Mouse (Mus musculus) cortical plate, adult 2 months (tissue): ENCODE measurements around the gene Nfkbil1.

Experiments
- CTCF ChIP-seq: fragments of 200-500 bp; IDR thresholded peaks from 2 replicates; pipeline ENCODE4 v1.5.1; 2011; ENCODE audit warnings: mild to moderate bottlenecking, control low read depth, low read length; ENCODE audit not compliant: insufficient read depth; ENCODE audit errors: extremely low read depth
- POLR2A ChIP-seq: fragments of 200-500 bp; IDR thresholded peaks from 2 replicates; pipeline ENCODE4 v1.6.1; 2011; ENCODE audit warnings: mild to moderate bottlenecking, low read length, control low read depth; ENCODE audit not compliant: insufficient read depth; ENCODE audit errors: extremely low read depth

DNA sequence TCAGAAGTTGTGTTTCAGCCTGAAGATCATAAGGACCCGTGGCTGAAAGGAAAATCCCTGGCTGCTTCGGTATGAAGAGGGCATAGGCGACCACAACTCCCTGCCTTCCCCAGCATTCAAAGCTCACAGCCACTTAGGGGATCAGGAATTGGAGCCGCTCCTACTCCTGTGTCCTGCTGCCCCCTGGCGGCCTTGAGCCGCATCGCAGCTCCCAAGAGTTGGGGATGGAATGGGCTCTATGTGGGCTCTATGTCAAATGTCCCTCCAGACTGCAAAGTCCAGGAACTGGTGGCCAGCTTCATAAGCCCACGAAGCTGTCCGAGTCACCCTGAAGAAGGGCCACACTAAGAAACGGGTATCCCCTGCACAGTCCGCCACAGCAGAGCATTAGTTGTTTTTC, 39.2 kb upstream of the Nfkbil1 start:
- TF ChIP-seq CTCF, result peak; percentile 83
- TF ChIP-seq POLR2A, result no peak
